18 mouse cellular contexts compared by ENCODE assay signal in genomic region chr13:6178362-6179070, GRCm38 (mm10).
DNase-seq lines count a peak whose midpoint lies in the region; ATAC-seq and TF ChIP-seq lines count a peak whose summit lies in the region.
"Had no signal": no experiment of that assay in that cellular context is flagged by ENCODE, and none has a peak within 500 bp of the region (broad histone marks: within the 10 kb centered on the region; RNA-seq: fewer than 3 reads in every experiment).

No protein-coding gene starts in this region.

- no peaks in the 10 kb centered on the region for H3K4me1 ChIP-seq in forebrain, embryonic 14.5 days (ENCODE audit: control insufficient read depth, insufficient read depth, low read length)
- H3K4me1 ChIP-seq in forebrain, embryonic 10.5 days, result peaks cover 7% of the 10 kb centered on the region
- peaks cover 2% of the 10 kb centered on the region; the same call in 1 of the 2 replicates for H3K4me1 ChIP-seq in cortical plate, adult 2 months (ENCODE audit: control insufficient read depth, insufficient read depth, low read length)
- H3K4me1 ChIP-seq in stomach, postnatal 0 days (replicated peaks; ENCODE audit: control insufficient read depth, insufficient read depth), result no peaks in the 10 kb centered on the region
- H3K4me1 ChIP-seq: embryonic facial prominence, embryonic 15.5 days; hindbrain, embryonic 12.5 days; neural tube, embryonic 15.5 days had no signal

- no peak overlapping the region for H3K4me3 ChIP-seq in forebrain, embryonic 14.5 days (ENCODE audit: low read depth, low read length)
- H3K4me3 ChIP-seq in forebrain, embryonic 10.5 days, result no peak overlapping the region
- H3K4me3 ChIP-seq in cortical plate, adult 2 months (ENCODE audit: insufficient read depth, low read length), result no peak overlapping the region
- H3K4me3 ChIP-seq in stomach, postnatal 0 days (ENCODE audit: low read depth, low read length), result no peak overlapping the region
- H3K4me3 ChIP-seq: embryonic facial prominence, embryonic 15.5 days; hindbrain, embryonic 12.5 days; neural tube, embryonic 15.5 days had no signal

- no peak overlapping the region for H3K9ac ChIP-seq in forebrain, embryonic 14.5 days (ENCODE audit: low read length)
- H3K9ac ChIP-seq in stomach, postnatal 0 days (ENCODE audit: low read length), result no peak overlapping the region
- H3K9ac ChIP-seq: embryonic facial prominence, embryonic 15.5 days; hindbrain, embryonic 12.5 days; neural tube, embryonic 15.5 days had no signal

- TF ChIP-seq EP300 in stomach, postnatal 0 days (optimal IDR thresholded peaks at IDR 0.05), result no peak

- TF ChIP-seq POLR2A in cortical plate, adult 2 months (IDR thresholded peaks at IDR 0.05; ENCODE audit: extremely low read depth, insufficient read depth, low read length), result no peak

- ATAC-seq in forebrain, embryonic 14.5 days, result peak; percentile 37; the same call in 1 of the 2 replicates
- no peak for ATAC-seq in stomach, postnatal 0 days (ENCODE audit: low FRiP score, low TSS enrichment)
- ATAC-seq: midbrain, embryonic 16.5 days had no signal

- no peaks in the 10 kb centered on the region for H3K9me3 ChIP-seq in forebrain, embryonic 14.5 days (replicated peaks; ENCODE audit: control insufficient read depth, low read length)
- H3K9me3 ChIP-seq in forebrain, embryonic 10.5 days, result no peaks in the 10 kb centered on the region
- no peaks in the 10 kb centered on the region for H3K9me3 ChIP-seq in stomach, postnatal 0 days (ENCODE audit: control insufficient read depth, low read length)
- H3K9me3 ChIP-seq: embryonic facial prominence, embryonic 15.5 days; hindbrain, embryonic 12.5 days; neural tube, embryonic 15.5 days had no signal

- 61% methylated on average over 9 of the region's 9 CpGs for WGBS in forebrain, embryonic 14.5 days
- WGBS in forebrain, embryonic 10.5 days, result 77% methylated on average over 9 of the region's 9 CpGs
- 67% methylated on average over 9 of the region's 9 CpGs for WGBS in stomach, postnatal 0 days

- no peak overlapping the region for H3K27ac ChIP-seq in forebrain, embryonic 14.5 days (ENCODE audit: low read depth, low read length)
- no peak overlapping the region for H3K27ac ChIP-seq in forebrain, embryonic 10.5 days
- H3K27ac ChIP-seq in cortical plate, adult 2 months (ENCODE audit: insufficient read depth, low read length), result peak overlapping the region; percentile 87
- no peak overlapping the region for H3K27ac ChIP-seq in stomach, postnatal 0 days (replicated peaks)
- H3K27ac ChIP-seq: embryonic facial prominence, embryonic 15.5 days; hindbrain, embryonic 12.5 days; neural tube, embryonic 15.5 days had no signal

- H3K36me3 ChIP-seq in forebrain, embryonic 14.5 days (ENCODE audit: control insufficient read depth, insufficient read depth, low read length), result no peaks in the 10 kb centered on the region
- H3K36me3 ChIP-seq in forebrain, embryonic 10.5 days (replicated peaks), result no peaks in the 10 kb centered on the region
- no peaks in the 10 kb centered on the region for H3K36me3 ChIP-seq in stomach, postnatal 0 days (ENCODE audit: control insufficient read depth, insufficient read depth, low read length)
- H3K36me3 ChIP-seq: embryonic facial prominence, embryonic 15.5 days; hindbrain, embryonic 12.5 days; neural tube, embryonic 15.5 days had no signal

- no peaks in the 10 kb centered on the region for H3K27me3 ChIP-seq in forebrain, embryonic 14.5 days (replicated peaks; ENCODE audit: control insufficient read depth, insufficient read depth, low read length)
- no peaks in the 10 kb centered on the region for H3K27me3 ChIP-seq in forebrain, embryonic 10.5 days (ENCODE audit: poor library complexity, severe bottlenecking)
- H3K27me3 ChIP-seq in stomach, postnatal 0 days (ENCODE audit: control insufficient read depth, insufficient read depth, low read length), result no peaks in the 10 kb centered on the region
- H3K27me3 ChIP-seq: CH12.LX; embryonic facial prominence, embryonic 15.5 days; hindbrain, embryonic 12.5 days; neural tube, embryonic 15.5 days had no signal

- intact Hi-C loops in left cerebral cortex, postnatal 10 days (cut with DNase I), result loop anchor here (5.0 kb wide), 1 partner anchor 311 kb away; no protein-coding TSS in a partner anchor

- peak; percentile 48 for DNase-seq in forebrain, embryonic 14.5 days (ENCODE audit: low spot score)
- DNase-seq in forebrain, embryonic 10.5 days (ENCODE audit: extremely low spot score, low spot score), result no peak
- DNase-seq in left cerebral cortex, postnatal 10 days (ENCODE audit: extremely low spot score in 1 of 2, low spot score in 2 of 2), result peak; percentile 22 to 40
- peak; percentile 34 for DNase-seq in right cerebral cortex, postnatal 25 days
- no peak for DNase-seq in stomach, postnatal 0 days (ENCODE audit: low spot score)
- DNase-seq in cerebellum, adult 11 months, result no peak
- DNase-seq: heart, postnatal 10 days; kidney, postnatal 4 days; layer of hippocampus, adult 9-11 months; lung, adult 2 months had no signal

- H3K4me2 ChIP-seq in forebrain, embryonic 14.5 days (ENCODE audit: low read length), result no peak overlapping the region
- no peak overlapping the region for H3K4me2 ChIP-seq in stomach, postnatal 0 days (replicated peaks; ENCODE audit: low read depth)
- H3K4me2 ChIP-seq: embryonic facial prominence, embryonic 15.5 days; heart, embryonic 11.5 days; hindbrain, embryonic 12.5 days; liver, embryonic 11.5 days; neural tube, embryonic 15.5 days had no signal

- TF ChIP-seq CTCF in cortical plate, adult 2 months (IDR thresholded peaks at IDR 0.05; ENCODE audit: extremely low read depth, insufficient read depth, low read length), result no peak
- no peak for TF ChIP-seq CTCF in stomach, postnatal 0 days (IDR thresholded peaks at IDR 0.05; ENCODE audit: low read depth)

Comparison
In these comparisons a context has a peak if more than half of its experiments do, and no peak if none do; other contexts are left out.
1. DNase-seq: peak in forebrain, embryonic 14.5 days (single experiment), left cerebral cortex, postnatal 10 days (2 of 2) and right cerebral cortex, postnatal 25 days (single experiment); none in forebrain, embryonic 10.5 days (single experiment), stomach, postnatal 0 days (single experiment) and cerebellum, adult 11 months (single experiment).